Mouse (Mus musculus) ES-E14 (cell line): Measurements from ENCODE around the gene Dmbt1. TPM values are rescaled to one million over a fixed set of nuclear protein-coding genes. Genes with fewer than 3 reads are reported as not detected.

Experiments used
- DNase-seq: peaks from one replicate; pipeline ENCODE4 v3.0.0-alpha.2; 2013; ENCODE audit warnings: low read depth, low spot score
- H3K27ac ChIP-seq: 2 replicates; pipeline ENCODE4 v1.5.1; 2012; ENCODE audit warnings: low read depth, mild to moderate bottlenecking, low read length, moderate library complexity, mixed read lengths; ENCODE audit not compliant: poor library complexity, insufficient read depth, severe bottlenecking
- H3K36me3 ChIP-seq: 2 replicates; pipeline ENCODE4 v1.6.1; 2012; ENCODE audit warnings: mild to moderate bottlenecking, low read length, moderate library complexity, mixed read lengths; ENCODE audit not compliant: control insufficient read depth, poor library complexity, insufficient read depth, severe bottlenecking
- H3K4me1 ChIP-seq, 2 experiments: fragments of 150-350 bp in 1 of 2; sonication (generic) in 1 of 2; 2 replicates each; pipeline ENCODE4 v1.6.1; 2012; ENCODE audit warnings: low read length in 2 of 2, mild to moderate bottlenecking in 1 of 2, mixed read lengths in 1 of 2; ENCODE audit not compliant: control insufficient read depth in 2 of 2, insufficient read depth in 2 of 2, poor library complexity in 1 of 2
- H3K4me3 ChIP-seq, 2 experiments: fragments of 150-350 bp in 1 of 2; sonication (generic) in 1 of 2; 2 replicates each; pipeline ENCODE4 v1.5.1; 2012; ENCODE audit warnings: low read length in 2 of 2, low read depth in 1 of 2, mild to moderate bottlenecking in 1 of 2, mixed read lengths in 1 of 2; ENCODE audit not compliant: insufficient read depth in 1 of 2, poor library complexity in 1 of 2, severe bottlenecking in 1 of 2
- H3K9ac ChIP-seq: 2 replicates; pipeline ENCODE4 v1.6.1; 2012; ENCODE audit warnings: low read depth, mild to moderate bottlenecking, low read length, mixed read lengths; ENCODE audit not compliant: poor library complexity, insufficient read depth, severe bottlenecking
- H3K9me3 ChIP-seq: fragments of 150-350 bp; sonication (generic); 2 replicates; pipeline ENCODE4 v1.6.1; 2012; ENCODE audit warnings: low read depth, mild to moderate bottlenecking, low read length; ENCODE audit not compliant: control insufficient read depth, insufficient read depth
- CHD2 ChIP-seq: IDR thresholded peaks from 2 replicates; pipeline ENCODE4 v1.6.1; 2014; ENCODE audit warnings: mild to moderate bottlenecking, low read depth, low read length, inconsistent platforms
- HCFC1 ChIP-seq: IDR thresholded peaks from 2 replicates; pipeline ENCODE4 v1.6.1; 2012; ENCODE audit warnings: low read length, inconsistent platforms, borderline replicate concordance; ENCODE audit not compliant: insufficient read depth
- MAFK ChIP-seq: IDR thresholded peaks from 2 replicates; pipeline ENCODE4 v1.6.1; 2014; ENCODE audit warnings: mild to moderate bottlenecking, low read depth, low read length, inconsistent platforms; ENCODE audit not compliant: insufficient read depth
- ZC3H11A ChIP-seq: IDR thresholded peaks from 2 replicates; pipeline ENCODE4 v1.6.1; 2012; ENCODE audit warnings: low read depth, mild to moderate bottlenecking, inconsistent platforms, low read length, borderline replicate concordance
- ZNF384 ChIP-seq: IDR thresholded peaks from 2 replicates; pipeline ENCODE4 v1.6.1; 2012; ENCODE audit warnings: low read depth, low read length, inconsistent platforms
- in situ Hi-C, 2 experiments: fragments of 600-800 bp; cut with MboI; formaldehyde crosslinking; loops; one replicate each; pipeline ENCODE4 v1.15.1; 2025; ENCODE audit warnings: low sequenced_read_pairs in 2 of 2, inconsistent platforms in 1 of 2; ENCODE audit not compliant: unreplicated experiment in 2 of 2
- total RNA-seq: library from RNA; depleted of rRNA; stranded (reverse); fragments of 300-350 nt; gene quantifications from 2 replicates; pipeline ENCODE4 v1.2.3, GENCODE M21; 2012

The Dmbt1 gene
- total RNA-seq, 1 experiment, result 0.27 TPM

GRCm38 (mm10) chr7:131112486-131112885 is 80.6 kb downstream of the Dmbt1 start:
- in situ Hi-C loops, result no loop called here

GRCm38 (mm10) chr7:131113676-131114075 is 81.8 kb downstream of the Dmbt1 start:
- in situ Hi-C loops, result no loop called here
- Histone ChIP-seq H3K4me3 (no peak overlapping the region), H3K27ac (no peak overlapping the region), H3K9ac (no peak overlapping the region), H3K36me3 (no peaks in the 10 kb centered on the region), H3K9me3 (no peaks in the 10 kb centered on the region), H3K4me1 (no peaks in the 10 kb centered on the region)
- TF ChIP-seq ZC3H11A (no peak), HCFC1 (no peak), CHD2 (no peak), MAFK (no peak), ZNF384 (no peak)
- DNase-seq, result no peak

More at GRCm38 (mm10) chr7:131112486-131112885, 80.6 kb downstream of the Dmbt1 start:
- H3K9ac ChIP-seq, result no peak overlapping the region
- no peak overlapping the region for H3K4me3 ChIP-seq
- no peak overlapping the region for H3K27ac ChIP-seq
- TF ChIP-seq MAFK, result no peak
- no peaks in the 10 kb centered on the region for H3K4me1 ChIP-seq
- no peaks in the 10 kb centered on the region for H3K36me3 ChIP-seq
- peak; percentile 37 for DNase-seq
- no peaks in the 10 kb centered on the region for H3K9me3 ChIP-seq

GRCm38 (mm10) chr7:131114434-131114833 is 82.6 kb downstream of the Dmbt1 start:
- no peak overlapping the region for H3K4me3 ChIP-seq
- no peaks in the 10 kb centered on the region for H3K9me3 ChIP-seq
- no peak overlapping the region for H3K27ac ChIP-seq
- in situ Hi-C loops, result no loop called here
- TF ChIP-seq ZC3H11A (no peak), CHD2 (no peak), ZNF384 (no peak), MAFK (no peak), HCFC1 (no peak)
- H3K9ac ChIP-seq, result no peak overlapping the region
- H3K4me1 ChIP-seq, result no peaks in the 10 kb centered on the region
- H3K36me3 ChIP-seq, result no peaks in the 10 kb centered on the region
- no peak for DNase-seq

DNA sequence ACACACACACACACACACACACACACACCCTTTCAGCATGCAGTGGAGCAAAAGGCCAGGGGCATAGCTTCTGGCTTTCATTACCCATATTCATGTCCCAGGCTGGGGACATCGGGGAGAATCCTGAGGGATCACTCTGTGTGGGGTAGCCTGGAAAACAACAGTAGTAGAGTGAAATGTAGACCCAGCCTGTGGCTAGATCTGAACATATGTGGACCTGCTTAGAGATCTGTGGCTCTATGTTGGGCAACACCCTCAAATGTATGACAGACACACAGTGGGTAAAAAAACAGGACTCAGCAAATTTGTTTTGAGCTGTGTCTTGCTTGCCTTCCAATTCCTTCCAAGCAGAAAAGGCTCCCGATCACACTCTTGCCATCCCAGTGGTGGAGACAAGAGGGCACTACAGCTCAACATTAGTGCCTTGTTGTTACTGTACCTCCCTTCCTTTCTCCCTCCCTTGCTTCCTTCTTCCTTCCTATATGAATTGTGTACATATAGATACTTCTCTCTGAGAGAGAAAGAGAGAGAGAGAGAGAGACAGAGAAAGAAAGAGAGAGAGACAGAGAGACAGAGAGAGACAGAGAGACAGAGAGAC is 90.5 kb downstream of the Dmbt1 start:
- no peaks in the 10 kb centered on the region for H3K9me3 ChIP-seq
- no peaks in the 10 kb centered on the region for H3K4me1 ChIP-seq
- H3K36me3 ChIP-seq, result no peaks in the 10 kb centered on the region
- no peak overlapping the region for H3K27ac ChIP-seq
- no peak for TF ChIP-seq HCFC1
- TF ChIP-seq ZNF384, result no peak
- no peak for TF ChIP-seq MAFK
- no peak for TF ChIP-seq CHD2
- no peak for TF ChIP-seq ZC3H11A
- in situ Hi-C loops, result no loop called here
- no peak for DNase-seq
- H3K9ac ChIP-seq, result no peak overlapping the region
- H3K4me3 ChIP-seq, result no peak overlapping the region

DNA sequence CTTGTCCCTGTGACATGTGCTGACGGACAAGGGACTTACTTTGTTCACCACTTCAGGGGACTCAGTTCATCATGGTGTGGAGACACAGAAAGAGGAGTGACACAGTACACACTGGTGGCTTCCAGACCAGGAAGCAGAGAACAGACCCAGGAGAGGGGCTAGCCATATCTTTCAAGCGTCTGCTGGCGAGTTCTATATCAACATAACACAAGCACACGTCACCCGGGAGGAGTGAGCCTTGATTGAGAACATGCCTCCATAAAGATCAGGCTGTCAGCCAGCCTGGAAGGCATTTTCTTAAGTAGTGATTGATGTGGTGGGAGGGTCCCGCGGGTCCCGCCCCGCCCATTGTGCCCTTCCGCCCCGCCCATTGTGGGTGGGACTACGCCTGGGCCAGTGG is 98.2 kb downstream of the Dmbt1 start:
- DNase-seq, result peak; percentile 24
- no peak overlapping the region for H3K27ac ChIP-seq
- H3K4me3 ChIP-seq, result no peak overlapping the region
- H3K36me3 ChIP-seq, result no peaks in the 10 kb centered on the region
- in situ Hi-C loops, result no loop called here
- TF ChIP-seq ZNF384 (no peak), CHD2 (no peak), ZC3H11A (no peak), HCFC1 (no peak), MAFK (no peak)
- H3K9me3 ChIP-seq, result no peaks in the 10 kb centered on the region
- no peak overlapping the region for H3K9ac ChIP-seq
- H3K4me1 ChIP-seq, result no peaks in the 10 kb centered on the region
